Mouse (Mus musculus) C2C12 (cell line): Measurements from ENCODE around the gene Celf2.

Experiments used
- CTCF ChIP-seq: IDR thresholded peaks from one replicate; pipeline ENCODE4 v1.5.1; 2011; ENCODE audit not compliant: control insufficient read depth, insufficient read depth, insufficient read length
- MAX ChIP-seq: IDR thresholded peaks from one replicate; pipeline ENCODE4 v1.6.1; 2011; ENCODE audit warnings: mild to moderate bottlenecking, control low read depth
- MYOD1 ChIP-seq: IDR thresholded peaks from one replicate; pipeline ENCODE4 v1.6.1; 2011; ENCODE audit warnings: low read depth; ENCODE audit not compliant: control insufficient read depth, insufficient read length

DNA sequence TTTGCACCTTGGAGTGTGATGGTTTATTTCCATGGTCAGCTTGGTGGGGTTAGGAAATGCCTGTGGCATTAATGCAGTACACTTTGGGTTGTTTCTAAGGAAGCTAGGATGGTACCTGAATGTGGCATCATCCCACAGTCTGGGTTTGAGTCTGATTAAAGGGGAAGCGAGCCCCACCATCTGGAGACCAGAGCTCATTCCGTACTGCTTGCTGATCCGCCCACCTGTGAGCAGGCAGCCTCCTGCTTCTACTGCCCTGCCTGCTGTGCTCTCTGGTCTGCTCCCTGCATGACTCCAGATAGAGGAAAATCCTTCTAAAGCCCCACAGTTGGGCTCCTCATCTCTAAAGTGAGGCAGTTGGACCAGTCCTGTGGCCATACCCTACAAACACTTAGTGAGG, 1002.3 kb downstream of the Celf2 start:
- no peak for TF ChIP-seq CTCF
- no peak for TF ChIP-seq MYOD1
- no peak for TF ChIP-seq MAX
